Mouse (Mus musculus) forebrain, embryonic 16.5 days (tissue): ENCODE results near the gene Gldc. TPM values are rescaled to one million over a fixed set of nuclear protein-coding genes. Genes with fewer than 3 reads are reported as not detected.

ENCODE experiments used
- ATAC-seq: fragments of 200-750 bp; cut with Nextera tagmentation; 2 replicates; pipeline ENCODE4 v1.8.0; 2017; ENCODE audit warnings: mild to moderate bottlenecking, moderate library complexity
- H3K27ac ChIP-seq: fragments of 300-500 bp; sonication (generic); 2 replicates; pipeline ENCODE4 v1.5.1; 2014; ENCODE audit warnings: low read length, control low read depth
- H3K27me3 ChIP-seq: fragments of 300-500 bp; sonication (generic); replicated peaks from 2 replicates; pipeline ENCODE4 v1.6.1; 2014; ENCODE audit warnings: low read length; ENCODE audit not compliant: control insufficient read depth, insufficient read depth
- H3K36me3 ChIP-seq: fragments of 300-500 bp; sonication (generic); 2 replicates; pipeline ENCODE4 v1.6.1; 2014; ENCODE audit not compliant: control insufficient read depth, insufficient read depth
- H3K4me1 ChIP-seq: fragments of 300-500 bp; sonication (generic); replicated peaks from 2 replicates; pipeline ENCODE4 v1.6.1; 2014; ENCODE audit warnings: low read length; ENCODE audit not compliant: control insufficient read depth, insufficient read depth
- H3K4me2 ChIP-seq: fragments of 300-500 bp; sonication (generic); 2 replicates; pipeline ENCODE4 v1.6.1; 2014; ENCODE audit warnings: mild to moderate bottlenecking, low read length, control low read depth
- H3K4me3 ChIP-seq: fragments of 300-500 bp; sonication (generic); replicated peaks from 2 replicates; pipeline ENCODE4 v1.5.1; 2014; ENCODE audit warnings: mild to moderate bottlenecking, low read length, control low read depth
- H3K9ac ChIP-seq: fragments of 300-500 bp; sonication (generic); replicated peaks from 2 replicates; pipeline ENCODE4 v1.6.1; 2014; ENCODE audit warnings: low read depth, low read length, control low read depth
- H3K9me3 ChIP-seq: fragments of 300-500 bp; sonication (generic); 2 replicates; pipeline ENCODE4 v1.6.1; 2016; ENCODE audit warnings: low read length; ENCODE audit not compliant: control insufficient read depth
- WGBS: fragments of 180-500 bp; shearing (Covaris S2); extraction: QIAGEN DNeasy Blood & Tissue Kit; methylation state at CpG from one replicate; pipeline ENCODE4 v1.1.7; 2014; 5-methylcytosine and 5-hydroxymethylcytosine counted together
- polyA plus RNA-seq: library from polyadenylated mRNA; unstranded; fragments of >200 nt; fragmentation: Nextera tagmentation; extraction: Ambion mirVana; gene quantifications from 2 replicates; pipeline ENCODE4 v1.2.1, GENCODE M21; 2015

The Gldc gene
- polyA plus RNA-seq, 1 experiment from 2014 or later, result 10.9 TPM

DNA sequence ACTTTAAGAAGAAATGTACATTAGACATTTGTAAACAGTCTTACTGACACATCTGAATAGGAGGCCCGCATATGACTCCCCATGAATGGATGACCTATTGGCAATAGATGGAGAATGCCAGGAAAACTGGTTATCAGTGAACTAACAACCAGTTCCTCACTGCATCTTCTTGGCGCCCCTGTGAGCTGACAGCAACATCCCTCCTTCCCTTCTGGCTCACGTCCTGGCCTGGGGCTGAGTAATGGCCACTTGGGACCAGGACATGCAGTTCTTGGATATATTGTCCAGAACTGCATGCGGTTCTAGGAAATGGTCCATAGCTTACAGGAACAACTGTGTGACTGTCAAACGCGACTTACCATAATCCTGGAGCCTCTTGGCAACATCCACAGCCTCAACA lies 72.6 kb downstream of the Gldc start:
- Histone ChIP-seq H3K4me1 (peaks cover 5% of the 10 kb centered on the region; the same call in 1 of the 2 replicates), H3K27ac (no peak overlapping the region), H3K27me3 (no peaks in the 10 kb centered on the region), H3K36me3 (peaks cover 4% of the 10 kb centered on the region; the same call in 1 of the 2 replicates), H3K9me3 (no peaks in the 10 kb centered on the region), H3K9ac (no peak overlapping the region), H3K4me3 (no peak overlapping the region), H3K4me2 (no peak overlapping the region)
- 96% methylated on average over 6 of the region's 6 CpGs for WGBS
- ATAC-seq, result no peak

- Histone ChIP-seq H3K4me3 (no peak overlapping the region), H3K36me3 (peaks cover 6% of the 10 kb centered on the region; the same call in 1 of the 2 replicates), H3K4me1 (peaks cover 3% of the 10 kb centered on the region; the same call in 1 of the 2 replicates), H3K9ac (no peak overlapping the region), H3K27ac (no peak overlapping the region), H3K9me3 (no peaks in the 10 kb centered on the region), H3K4me2 (no peak overlapping the region), H3K27me3 (no peaks in the 10 kb centered on the region)
- 93% methylated on average over 12 of the region's 12 CpGs for WGBS
- ATAC-seq, result no peak
Measured at GRCm38 (mm10) chr19:30100571-30100970, 74.7 kb downstream of the Gldc start.

DNA sequence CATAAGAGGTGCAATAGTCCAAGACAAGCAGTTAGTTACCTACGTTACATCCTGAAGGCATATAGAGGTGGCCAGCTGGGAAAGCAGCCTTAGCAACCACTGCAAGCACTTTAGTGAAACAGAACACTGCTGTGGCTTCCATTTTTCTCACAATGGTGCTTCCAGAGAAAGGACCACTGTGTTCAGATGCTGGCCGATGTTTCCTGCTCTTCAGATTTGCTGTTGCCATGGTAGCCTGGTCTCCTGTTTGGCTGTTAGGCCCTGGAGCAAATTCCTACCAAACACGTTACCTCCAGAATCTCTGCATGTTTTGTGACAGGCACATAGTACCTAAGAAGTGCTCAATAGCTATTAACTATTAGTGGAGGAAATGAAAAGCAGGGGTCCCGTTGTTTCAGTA lies 78.2 kb downstream of the Gldc start:
- Histone ChIP-seq H3K9ac (no peak overlapping the region), H3K4me2 (no peak overlapping the region), H3K9me3 (no peaks in the 10 kb centered on the region), H3K4me3 (no peak overlapping the region), H3K27me3 (no peaks in the 10 kb centered on the region), H3K27ac (0 out of 2 replicates have a peak overlapping the region, but pooled peaks have one; percentile 25), H3K4me1 (peaks cover 7% of the 10 kb centered on the region; the same call in 1 of the 2 replicates), H3K36me3 (peaks cover 13% of the 10 kb centered on the region; the same call in 1 of the 2 replicates)
- 40% methylated on average over 4 of the region's 4 CpGs for WGBS
- peak; percentile 12 for ATAC-seq

DNA sequence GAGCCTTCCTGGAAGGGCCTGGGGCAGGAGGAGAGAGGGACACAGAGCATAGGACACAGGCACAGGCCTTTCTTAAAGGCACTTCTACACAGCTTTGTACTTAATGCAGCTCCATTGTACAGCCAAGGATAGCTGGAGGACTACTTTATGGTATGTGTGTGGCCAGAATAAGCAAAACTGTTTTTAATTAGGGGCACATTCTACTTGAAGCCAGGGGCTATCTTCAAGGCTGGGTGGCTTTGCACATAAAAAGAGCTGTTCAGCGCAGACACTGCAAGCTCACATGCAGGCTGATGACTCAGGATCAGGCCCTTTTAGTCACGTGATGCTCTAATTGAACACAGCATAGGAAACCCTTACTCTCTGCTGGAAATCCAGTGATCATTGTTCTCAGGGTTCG lies 79.0 kb downstream of the Gldc start:
- Histone ChIP-seq H3K4me3 (no peak overlapping the region), H3K27ac (no peak overlapping the region), H3K4me1 (peaks cover 10% of the 10 kb centered on the region), H3K36me3 (peaks cover 13% of the 10 kb centered on the region; the same call in 1 of the 2 replicates), H3K27me3 (no peaks in the 10 kb centered on the region), H3K9me3 (no peaks in the 10 kb centered on the region), H3K9ac (no peak overlapping the region), H3K4me2 (no peak overlapping the region)
- WGBS, result 12% methylated on average over 3 of the region's 3 CpGs
- peak; percentile 29; the same call in 1 of the 2 replicates for ATAC-seq

GRCm38 (mm10) chr19:30091644-30092295 lies 83.5 kb downstream of the Gldc start:
- ATAC-seq, result peak; percentile 76
- no peaks in the 10 kb centered on the region for H3K27me3 ChIP-seq
- peak overlapping the region; percentile 66 for H3K27ac ChIP-seq

DNA sequence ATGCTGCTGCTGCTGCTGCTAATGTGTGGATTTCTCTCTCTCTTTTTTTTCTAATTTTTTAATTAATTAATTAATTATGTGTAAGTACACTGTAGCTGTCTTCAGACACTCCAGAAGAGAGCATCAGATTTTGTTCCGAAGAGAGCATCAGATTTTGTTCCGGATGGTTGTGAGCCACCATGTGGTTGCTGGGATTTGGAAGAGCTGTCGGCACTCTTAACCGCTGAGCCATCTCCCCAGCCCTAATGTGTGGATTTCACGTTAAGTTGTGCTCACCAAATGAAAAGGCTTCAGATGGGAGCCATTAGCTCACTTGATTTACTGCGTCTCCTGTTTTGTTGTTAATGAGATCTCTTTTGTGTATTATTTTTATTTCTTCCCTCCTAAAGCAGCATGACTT lies 85.1 kb downstream of the Gldc start:
- peaks cover 25% of the 10 kb centered on the region for H3K36me3 ChIP-seq
- no peak for ATAC-seq
- 64% methylated on average over 6 of the region's 6 CpGs for WGBS
- H3K4me1 ChIP-seq, result peaks cover 10% of the 10 kb centered on the region
- H3K27me3 ChIP-seq, result no peaks in the 10 kb centered on the region
- no peak overlapping the region for H3K27ac ChIP-seq
- H3K9ac ChIP-seq, result no peak overlapping the region
- H3K4me2 ChIP-seq, result no peak overlapping the region
- no peaks in the 10 kb centered on the region for H3K9me3 ChIP-seq
- H3K4me3 ChIP-seq, result no peak overlapping the region

More at GRCm38 (mm10) chr19:30091644-30092295, 83.5 kb downstream of the Gldc start:
- Histone ChIP-seq H3K4me2 (no peak overlapping the region), H3K4me3 (no peak overlapping the region), H3K9ac (no peak overlapping the region), H3K36me3 (peaks cover 19% of the 10 kb centered on the region), H3K4me1 (peaks cover 10% of the 10 kb centered on the region), H3K9me3 (no peaks in the 10 kb centered on the region)
- WGBS, result 44% methylated on average over 12 of the region's 12 CpGs

DNA sequence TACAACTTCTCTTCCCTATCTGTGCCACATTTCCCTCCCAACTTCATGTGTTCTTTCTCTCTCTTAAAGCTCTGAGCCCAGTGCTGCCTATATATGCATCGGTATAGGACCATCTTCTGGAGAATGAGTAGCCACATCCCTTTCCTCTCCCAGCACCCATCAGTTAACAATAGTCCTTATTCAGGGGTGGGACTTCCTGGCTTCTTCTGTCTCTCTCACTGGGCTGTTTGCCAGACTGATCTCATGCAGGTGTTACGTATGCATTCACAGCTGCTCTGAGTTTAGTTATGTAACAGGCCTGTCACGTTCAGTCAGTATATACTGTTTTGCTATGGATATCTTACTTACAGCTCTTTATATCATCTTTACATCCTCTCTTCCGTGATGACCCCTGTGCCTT lies 109.4 kb downstream of the Gldc start:
- H3K27ac ChIP-seq, result no peak overlapping the region
- H3K27me3 ChIP-seq, result no peaks in the 10 kb centered on the region
- peaks cover 5% of the 10 kb centered on the region for H3K4me1 ChIP-seq
- no peaks in the 10 kb centered on the region for H3K9me3 ChIP-seq
- WGBS, result 59% methylated on average over 4 of the region's 4 CpGs
- ATAC-seq, result no peak
- H3K4me2 ChIP-seq, result no peak overlapping the region
- H3K36me3 ChIP-seq, result no peaks in the 10 kb centered on the region
- no peak overlapping the region for H3K4me3 ChIP-seq
- no peak overlapping the region for H3K9ac ChIP-seq

DNA sequence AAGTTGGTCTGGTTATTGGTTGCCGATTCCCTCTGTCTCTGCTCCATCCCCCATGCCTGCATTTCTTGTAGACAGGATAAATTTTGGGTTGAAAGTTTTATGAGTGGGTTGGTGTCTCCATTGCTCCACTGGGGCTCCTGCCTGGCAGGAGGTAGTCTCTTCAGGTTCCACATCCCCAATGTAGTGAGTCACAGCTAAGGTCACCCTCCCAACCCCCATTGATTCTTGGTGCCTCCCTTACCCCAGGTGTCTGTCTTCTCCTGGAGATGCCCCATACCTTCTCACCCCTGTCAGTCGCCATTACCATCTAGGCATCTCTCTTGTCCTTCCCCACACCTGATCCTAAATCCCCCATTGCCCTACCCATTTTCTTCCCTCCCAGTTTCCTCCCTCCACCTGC lies 121.0 kb downstream of the Gldc start:
- Histone ChIP-seq H3K4me2 (no peak overlapping the region), H3K4me1 (no peaks in the 10 kb centered on the region; the same call in 1 of the 2 replicates), H3K9ac (no peak overlapping the region), H3K27me3 (no peaks in the 10 kb centered on the region), H3K4me3 (no peak overlapping the region), H3K9me3 (no peaks in the 10 kb centered on the region), H3K27ac (no peak overlapping the region), H3K36me3 (peaks cover 2% of the 10 kb centered on the region; the same call in 1 of the 2 replicates)
- no peak for ATAC-seq
- 94% methylated on average over 2 of the region's 2 CpGs for WGBS

- Histone ChIP-seq H3K27me3 (no peaks in the 10 kb centered on the region), H3K4me3 (no peak overlapping the region), H3K27ac (no peak overlapping the region), H3K9me3 (no peaks in the 10 kb centered on the region), H3K36me3 (peaks cover 2% of the 10 kb centered on the region), H3K4me2 (no peak overlapping the region), H3K9ac (no peak overlapping the region), H3K4me1 (no peaks in the 10 kb centered on the region; the same call in 1 of the 2 replicates)
- no peak for ATAC-seq
- WGBS, result 94% methylated on average over 3 of the region's 3 CpGs
Measured at GRCm38 (mm10) chr19:30051479-30051878, 123.8 kb downstream of the Gldc start.
